Mouse (Mus musculus) intestine, postnatal 0 days (tissue): ENCODE measurements at regions not wholly inside any gene's neighbourhood (a gene's known extent, or its start where the extent isn't known, plus 50 kb on each side); places are given as distances from the start of the nearest gene placed in this dataset.

Experiments used
- ATAC-seq: fragments of 200-750 bp; cut with Nextera tagmentation; 2 replicates; pipeline ENCODE4 v1.8.0; 2017; ENCODE audit warnings: mild to moderate bottlenecking, moderate TSS enrichment, moderate library complexity
- H3K27ac ChIP-seq: fragments of 300-500 bp; sonication (generic); 2 replicates; pipeline ENCODE4 v1.5.1; 2014; ENCODE audit warnings: mild to moderate bottlenecking, low read depth, low read length, moderate library complexity
- H3K27me3 ChIP-seq: fragments of 300-500 bp; sonication (generic); replicated peaks from 2 replicates; pipeline ENCODE4 v1.6.1; 2014; ENCODE audit warnings: low read length, mixed read lengths; ENCODE audit not compliant: control insufficient read depth, insufficient read depth
- H3K36me3 ChIP-seq: fragments of 300-500 bp; sonication (generic); 2 replicates; pipeline ENCODE4 v1.6.1; 2014; ENCODE audit warnings: mild to moderate bottlenecking, moderate library complexity; ENCODE audit not compliant: control insufficient read depth, insufficient read depth
- H3K4me1 ChIP-seq: fragments of 300-500 bp; sonication (generic); replicated peaks from 2 replicates; pipeline ENCODE4 v1.6.1; 2014; ENCODE audit warnings: antibody characterized with exemption, low read length, mixed read lengths; ENCODE audit not compliant: control insufficient read depth, insufficient read depth
- H3K4me2 ChIP-seq: fragments of 300-500 bp; sonication (generic); replicated peaks from 2 replicates; pipeline ENCODE4 v1.6.1; 2014; ENCODE audit warnings: low read depth, mild to moderate bottlenecking, moderate library complexity
- H3K4me3 ChIP-seq: fragments of 300-500 bp; sonication (generic); 2 replicates; pipeline ENCODE4 v1.5.1; 2014; ENCODE audit warnings: low read depth, low read length
- H3K9ac ChIP-seq: fragments of 300-500 bp; sonication (generic); 2 replicates; pipeline ENCODE4 v1.6.1; 2014; ENCODE audit warnings: mild to moderate bottlenecking, low read depth, low read length
- H3K9me3 ChIP-seq: fragments of 300-500 bp; sonication (generic); 2 replicates; pipeline ENCODE4 v1.6.1; 2016; ENCODE audit warnings: mixed run types; ENCODE audit not compliant: control insufficient read depth
- CTCF ChIP-seq: sonication (generic); IDR thresholded peaks from 2 replicates; pipeline ENCODE4 v1.5.1; 2016; ENCODE audit warnings: low read depth, mild to moderate bottlenecking, control low read depth, antibody characterized with exemption, moderate library complexity
- WGBS: fragments of 180-500 bp; shearing (Covaris S2); extraction: QIAGEN DNeasy Blood & Tissue Kit; methylation state at CpG from one replicate; pipeline ENCODE4 v1.1.7; 2014; 5-methylcytosine and 5-hydroxymethylcytosine counted together

- Histone ChIP-seq H3K9ac (no peak overlapping the region), H3K36me3 (no peaks in the 10 kb centered on the region), H3K27me3 (no peaks in the 10 kb centered on the region), H3K27ac (no peak overlapping the region), H3K4me3 (no peak overlapping the region), H3K4me2 (no peak overlapping the region), H3K9me3 (no peaks in the 10 kb centered on the region), H3K4me1 (no peaks in the 10 kb centered on the region)
- ATAC-seq, result no peak
- 81% methylated on average over 15 of the region's 15 CpGs for WGBS
- no peak for TF ChIP-seq CTCF
These were observed 282.2 kb upstream of the Chd6 start for GRCm38 (mm10) chr2:161390954-161391690.

GRCm38 (mm10) chr2:161389318-161389835, 280.5 kb upstream of the Chd6 start:
- Histone ChIP-seq H3K9me3 (no peaks in the 10 kb centered on the region), H3K4me2 (no peak overlapping the region), H3K27me3 (no peaks in the 10 kb centered on the region), H3K4me3 (no peak overlapping the region), H3K4me1 (no peaks in the 10 kb centered on the region), H3K27ac (no peak overlapping the region), H3K36me3 (no peaks in the 10 kb centered on the region), H3K9ac (no peak overlapping the region)
- 77% methylated on average over 5 of the region's 5 CpGs for WGBS
- ATAC-seq, result no peak
- TF ChIP-seq CTCF, result no peak

GRCm38 (mm10) chr2:161387054-161387453, 278.2 kb upstream of the Chd6 start:
- WGBS, result 63% methylated on average over 6 of the region's 6 CpGs
- Histone ChIP-seq H3K27ac (no peak overlapping the region), H3K36me3 (no peaks in the 10 kb centered on the region), H3K4me1 (no peaks in the 10 kb centered on the region), H3K4me3 (no peak overlapping the region), H3K9me3 (no peaks in the 10 kb centered on the region), H3K4me2 (no peak overlapping the region), H3K9ac (no peak overlapping the region), H3K27me3 (no peaks in the 10 kb centered on the region)
- TF ChIP-seq CTCF, result no peak
- ATAC-seq, result no peak

- Histone ChIP-seq H3K4me1 (no peaks in the 10 kb centered on the region), H3K9me3 (no peaks in the 10 kb centered on the region), H3K36me3 (no peaks in the 10 kb centered on the region), H3K27ac (no peak overlapping the region), H3K4me2 (no peak overlapping the region), H3K27me3 (no peaks in the 10 kb centered on the region), H3K9ac (no peak overlapping the region), H3K4me3 (no peak overlapping the region)
- ATAC-seq, result no peak
- no peak for TF ChIP-seq CTCF
- 76% methylated on average over 3 of the region's 3 CpGs for WGBS
These were observed 273.5 kb upstream of the Chd6 start for GRCm38 (mm10) chr2:161382411-161382810.

GRCm38 (mm10) chr2:161378313-161378712, 269.4 kb upstream of the Chd6 start:
- no peak for ATAC-seq
- no peak overlapping the region for H3K4me2 ChIP-seq
- no peak overlapping the region for H3K4me3 ChIP-seq
- no peak overlapping the region for H3K9ac ChIP-seq
- TF ChIP-seq CTCF, result no peak
- no peaks in the 10 kb centered on the region for H3K4me1 ChIP-seq
- WGBS, result 84% methylated on average over 4 of the region's 4 CpGs
- no peaks in the 10 kb centered on the region for H3K9me3 ChIP-seq
- H3K36me3 ChIP-seq, result no peaks in the 10 kb centered on the region
- H3K27ac ChIP-seq, result no peak overlapping the region
- no peaks in the 10 kb centered on the region for H3K27me3 ChIP-seq

- Histone ChIP-seq H3K36me3 (no peaks in the 10 kb centered on the region), H3K4me1 (no peaks in the 10 kb centered on the region)
- 62% methylated on average over 3 of the region's 3 CpGs for WGBS
These were observed 253.4 kb upstream of the Chd6 start for GRCm38 (mm10) chr2:161362325-161362724.

More at GRCm38 (mm10) chr2:161362325-161362724, 253.4 kb upstream of the Chd6 start:
- Histone ChIP-seq H3K9me3 (no peaks in the 10 kb centered on the region), H3K9ac (no peak overlapping the region), H3K27me3 (no peaks in the 10 kb centered on the region), H3K27ac (no peak overlapping the region), H3K4me2 (no peak overlapping the region), H3K4me3 (no peak overlapping the region)
- no peak for ATAC-seq
- no peak for TF ChIP-seq CTCF
